Mouse (Mus musculus) cerebellum, adult 9-11 months (tissue): ENCODE measurements around the gene Nudt2.
A peak's percentile ranks its signal among the peaks of the same experiment; 100 is the strongest.

Source experiments
- DNase-seq: peaks from one replicate; pipeline ENCODE4 v3.0.0; 2022

The Nudt2 gene

GRCm38 (mm10) chr4:41495076-41495475 is 30.1 kb downstream of the Nudt2 start:
- no peak for DNase-seq

GRCm38 (mm10) chr4:41495850-41496249 is 30.9 kb downstream of the Nudt2 start:
- DNase-seq: peak; percentile 36

GRCm38 (mm10) chr4:41497046-41497445 is 32.1 kb downstream of the Nudt2 start:
- DNase-seq: no peak

- no peak for DNase-seq
Observed at GRCm38 (mm10) chr4:41497579-41497978, 32.6 kb downstream of the Nudt2 start.

- DNase-seq: no peak
Observed at GRCm38 (mm10) chr4:41497995-41498845, 33.3 kb downstream of the Nudt2 start.

GRCm38 (mm10) chr4:41498921-41499391 is 34.0 kb downstream of the Nudt2 start:
- no peak for DNase-seq

- DNase-seq: no peak
Observed at GRCm38 (mm10) chr4:41499619-41500018, 34.7 kb downstream of the Nudt2 start.

- no peak for DNase-seq
Observed at GRCm38 (mm10) chr4:41500787-41501186, 35.8 kb downstream of the Nudt2 start.

- DNase-seq: no peak
Observed at GRCm38 (mm10) chr4:41502171-41502940, 37.4 kb downstream of the Nudt2 start.

GRCm38 (mm10) chr4:41502986-41503412 is 38.0 kb downstream of the Nudt2 start, which contains the start of gene AI464131:
TSS of gene AI464131 (minus strand) at chr4:41503076.
- DNase-seq: peak; percentile 97

GRCm38 (mm10) chr4:41504325-41504724 is 39.4 kb downstream of the Nudt2 start:
- no peak for DNase-seq

- DNase-seq: peak; percentile 49
Observed at GRCm38 (mm10) chr4:41505131-41505551, 40.2 kb downstream of the Nudt2 start.

GRCm38 (mm10) chr4:41506156-41506555 is 41.2 kb downstream of the Nudt2 start:
- DNase-seq: peak; percentile 73

- peak; percentile 87 for DNase-seq
Observed at GRCm38 (mm10) chr4:41506906-41507305, 42.0 kb downstream of the Nudt2 start.

- no peak for DNase-seq
Observed at GRCm38 (mm10) chr4:41507326-41507924, 42.5 kb downstream of the Nudt2 start.

GRCm38 (mm10) chr4:41507998-41508397 is 43.0 kb downstream of the Nudt2 start:
- no peak for DNase-seq

- DNase-seq: no peak
Observed at GRCm38 (mm10) chr4:41513309-41513708, 48.4 kb downstream of the Nudt2 start.

- DNase-seq: no peak
Observed at GRCm38 (mm10) chr4:41513714-41514113, 48.8 kb downstream of the Nudt2 start.

GRCm38 (mm10) chr4:41517233-41517632 is 52.3 kb downstream of the Nudt2 start, which contains the start of gene 1110017D15Rik:
TSS of gene 1110017D15Rik (minus strand) at chr4:41517333.
- DNase-seq: no peak

GRCm38 (mm10) chr4:41518349-41518748 is 53.4 kb downstream of the Nudt2 start:
- DNase-seq: no peak

GRCm38 (mm10) chr4:41519195-41519594 is 54.2 kb downstream of the Nudt2 start:
- no peak for DNase-seq

GRCm38 (mm10) chr4:41520641-41521040 is 55.7 kb downstream of the Nudt2 start:
- DNase-seq: no peak

- no peak for DNase-seq
Observed at GRCm38 (mm10) chr4:41522136-41522535, 57.2 kb downstream of the Nudt2 start.
